Mouse (Mus musculus): Measurements from ENCODE around the gene Vtcn1. TPM values are rescaled to one million over a fixed set of nuclear protein-coding genes. Genes with fewer than 3 reads are reported as not detected.

Vtcn1 gene
- polyA plus RNA-seq, 1 experiment from 2014 or later, result 0.34 TPM

- Histone ChIP-seq H3K4me2 (ENCODE audit: low read depth, low read length) (no peak overlapping the region), H3K36me3 (ENCODE audit: control insufficient read depth, insufficient read depth) (no peaks in the 10 kb centered on the region), H3K4me1 (ENCODE audit: control insufficient read depth, insufficient read depth, low read length) (peaks cover 7% of the 10 kb centered on the region; the same call in 1 of the 2 replicates), H3K9me3 (replicated peaks; ENCODE audit: control insufficient read depth, low read length) (no peaks in the 10 kb centered on the region), H3K27me3 (ENCODE audit: control insufficient read depth, insufficient read depth, low read length) (no peaks in the 10 kb centered on the region), H3K4me3 (ENCODE audit: low read length) (no peak overlapping the region), H3K9ac (ENCODE audit: low read length) (no peak overlapping the region), H3K27ac (ENCODE audit: low read length) (no peak overlapping the region)
- WGBS, result 79% methylated on average over 23 of the region's 23 CpGs
- no peak for ATAC-seq (replicated peaks; ENCODE audit: extremely low read depth, insufficient read depth, low FRiP score)
Measured at GRCm38 (mm10) chr3:100861307-100862303, 36.3 kb downstream of the Vtcn1 start.

GRCm38 (mm10) chr3:100866946-100867345 lies 41.7 kb downstream of the Vtcn1 start:
- H3K27me3 ChIP-seq (ENCODE audit: control insufficient read depth, insufficient read depth, low read length), result no peaks in the 10 kb centered on the region

GRCm38 (mm10) chr3:100877057-100877456 lies 51.8 kb downstream of the Vtcn1 start:
- H3K4me1 ChIP-seq (ENCODE audit: control insufficient read depth, insufficient read depth, low read length), result no peaks in the 10 kb centered on the region
- no peak overlapping the region for H3K4me2 ChIP-seq (ENCODE audit: low read depth, low read length)
- H3K27ac ChIP-seq (ENCODE audit: low read length), result no peak overlapping the region
- H3K36me3 ChIP-seq (ENCODE audit: control insufficient read depth, insufficient read depth), result no peaks in the 10 kb centered on the region
- no peak overlapping the region for H3K4me3 ChIP-seq (ENCODE audit: low read length)
- ATAC-seq (replicated peaks; ENCODE audit: extremely low read depth, insufficient read depth, low FRiP score), result no peak
- no peaks in the 10 kb centered on the region for H3K9me3 ChIP-seq (replicated peaks; ENCODE audit: control insufficient read depth, low read length)
- H3K27me3 ChIP-seq (ENCODE audit: control insufficient read depth, insufficient read depth, low read length), result no peaks in the 10 kb centered on the region
- no peak overlapping the region for H3K9ac ChIP-seq (ENCODE audit: low read length)
- 86% methylated on average over 4 of the region's 4 CpGs for WGBS

More at GRCm38 (mm10) chr3:100866946-100867345, 41.7 kb downstream of the Vtcn1 start:
- Histone ChIP-seq H3K4me1 (ENCODE audit: control insufficient read depth, insufficient read depth, low read length) (no peaks in the 10 kb centered on the region), H3K4me3 (ENCODE audit: low read length) (no peak overlapping the region), H3K9me3 (replicated peaks; ENCODE audit: control insufficient read depth, low read length) (no peaks in the 10 kb centered on the region), H3K36me3 (ENCODE audit: control insufficient read depth, insufficient read depth) (no peaks in the 10 kb centered on the region), H3K4me2 (ENCODE audit: low read depth, low read length) (no peak overlapping the region), H3K9ac (ENCODE audit: low read length) (no peak overlapping the region), H3K27ac (ENCODE audit: low read length) (no peak overlapping the region)
- ATAC-seq (replicated peaks; ENCODE audit: extremely low read depth, insufficient read depth, low FRiP score), result no peak
- 82% methylated on average over 5 of the region's 5 CpGs for WGBS

GRCm38 (mm10) chr3:100881403-100881802 lies 56.1 kb downstream of the Vtcn1 start:
- no peaks in the 10 kb centered on the region for H3K36me3 ChIP-seq (ENCODE audit: control insufficient read depth, insufficient read depth)
- H3K4me3 ChIP-seq (ENCODE audit: low read length), result no peak overlapping the region
- ATAC-seq (replicated peaks; ENCODE audit: extremely low read depth, insufficient read depth, low FRiP score), result no peak
- H3K9ac ChIP-seq (ENCODE audit: low read length), result no peak overlapping the region
- H3K9me3 ChIP-seq (replicated peaks; ENCODE audit: control insufficient read depth, low read length), result no peaks in the 10 kb centered on the region
- H3K27ac ChIP-seq (ENCODE audit: low read length), result no peak overlapping the region
- H3K4me2 ChIP-seq (ENCODE audit: low read depth, low read length), result no peak overlapping the region
- H3K4me1 ChIP-seq (ENCODE audit: control insufficient read depth, insufficient read depth, low read length), result no peaks in the 10 kb centered on the region
- H3K27me3 ChIP-seq (ENCODE audit: control insufficient read depth, insufficient read depth, low read length), result no peaks in the 10 kb centered on the region
- WGBS, result 78% methylated on average over 6 of the region's 6 CpGs

- H3K27ac ChIP-seq (ENCODE audit: low read length), result no peak overlapping the region
Measured at GRCm38 (mm10) chr3:100881843-100882634, 56.8 kb downstream of the Vtcn1 start.

GRCm38 (mm10) chr3:100889234-100889633 lies 64.0 kb downstream of the Vtcn1 start:
- no peak overlapping the region for H3K9ac ChIP-seq (ENCODE audit: low read length)
- no peak overlapping the region for H3K27ac ChIP-seq (ENCODE audit: low read length)
- no peak overlapping the region for H3K4me2 ChIP-seq (ENCODE audit: low read depth, low read length)
- no peaks in the 10 kb centered on the region for H3K4me1 ChIP-seq (ENCODE audit: control insufficient read depth, insufficient read depth, low read length)
- no peak for ATAC-seq (replicated peaks; ENCODE audit: extremely low read depth, insufficient read depth, low FRiP score)
- no peaks in the 10 kb centered on the region for H3K36me3 ChIP-seq (ENCODE audit: control insufficient read depth, insufficient read depth)
- no peaks in the 10 kb centered on the region; the same call in 1 of the 2 replicates for H3K9me3 ChIP-seq (replicated peaks; ENCODE audit: control insufficient read depth, low read length)
- WGBS, result 88% methylated on average over 1 of the region's 1 CpGs
- H3K27me3 ChIP-seq (ENCODE audit: control insufficient read depth, insufficient read depth, low read length), result no peaks in the 10 kb centered on the region
- H3K4me3 ChIP-seq (ENCODE audit: low read length), result no peak overlapping the region

More at GRCm38 (mm10) chr3:100881843-100882634, 56.8 kb downstream of the Vtcn1 start:
- H3K36me3 ChIP-seq (ENCODE audit: control insufficient read depth, insufficient read depth), result no peaks in the 10 kb centered on the region
- H3K9me3 ChIP-seq (replicated peaks; ENCODE audit: control insufficient read depth, low read length), result no peaks in the 10 kb centered on the region; the same call in 1 of the 2 replicates
- H3K4me2 ChIP-seq (ENCODE audit: low read depth, low read length), result no peak overlapping the region
- H3K27me3 ChIP-seq (ENCODE audit: control insufficient read depth, insufficient read depth, low read length), result no peaks in the 10 kb centered on the region
- no peak overlapping the region for H3K9ac ChIP-seq (ENCODE audit: low read length)
- 80% methylated on average over 9 of the region's 9 CpGs for WGBS
- no peaks in the 10 kb centered on the region for H3K4me1 ChIP-seq (ENCODE audit: control insufficient read depth, insufficient read depth, low read length)
- no peak overlapping the region for H3K4me3 ChIP-seq (ENCODE audit: low read length)
- ATAC-seq (replicated peaks; ENCODE audit: extremely low read depth, insufficient read depth, low FRiP score), result no peak

GRCm38 (mm10) chr3:100890406-100890805 lies 65.1 kb downstream of the Vtcn1 start:
- no peak overlapping the region for H3K9ac ChIP-seq (ENCODE audit: low read length)
- no peak overlapping the region for H3K4me2 ChIP-seq (ENCODE audit: low read depth, low read length)
- H3K9me3 ChIP-seq (replicated peaks; ENCODE audit: control insufficient read depth, low read length), result no peaks in the 10 kb centered on the region; the same call in 1 of the 2 replicates
- no peak overlapping the region for H3K27ac ChIP-seq (ENCODE audit: low read length)
- H3K4me1 ChIP-seq (ENCODE audit: control insufficient read depth, insufficient read depth, low read length), result no peaks in the 10 kb centered on the region
- no peaks in the 10 kb centered on the region for H3K36me3 ChIP-seq (ENCODE audit: control insufficient read depth, insufficient read depth)
- 90% methylated on average over 3 of the region's 3 CpGs for WGBS
- H3K27me3 ChIP-seq (ENCODE audit: control insufficient read depth, insufficient read depth, low read length), result no peaks in the 10 kb centered on the region
- ATAC-seq (replicated peaks; ENCODE audit: extremely low read depth, insufficient read depth, low FRiP score), result no peak
- H3K4me3 ChIP-seq (ENCODE audit: low read length), result no peak overlapping the region

GRCm38 (mm10) chr3:100892383-100893335 lies 67.4 kb downstream of the Vtcn1 start:
- no peak for ATAC-seq (replicated peaks; ENCODE audit: extremely low read depth, insufficient read depth, low FRiP score)

More at GRCm38 (mm10) chr3:100892383-100893335, 67.4 kb downstream of the Vtcn1 start:
- WGBS, result 64% methylated on average over 11 of the region's 11 CpGs
- Histone ChIP-seq H3K4me1 (ENCODE audit: control insufficient read depth, insufficient read depth, low read length) (no peaks in the 10 kb centered on the region), H3K4me2 (ENCODE audit: low read depth, low read length) (no peak overlapping the region), H3K4me3 (ENCODE audit: low read length) (no peak overlapping the region), H3K27ac (ENCODE audit: low read length) (no peak overlapping the region), H3K9ac (ENCODE audit: low read length) (no peak overlapping the region), H3K9me3 (replicated peaks; ENCODE audit: control insufficient read depth, low read length) (no peaks in the 10 kb centered on the region), H3K27me3 (ENCODE audit: control insufficient read depth, insufficient read depth, low read length) (no peaks in the 10 kb centered on the region), H3K36me3 (ENCODE audit: control insufficient read depth, insufficient read depth) (no peaks in the 10 kb centered on the region)
